Mouse (Mus musculus) kidney, postnatal 0 days (tissue): Measurements from ENCODE around the gene Fbp1. TPM values are rescaled to one million over a fixed set of nuclear protein-coding genes. Genes with fewer than 3 reads are reported as not detected.
"Not testable (repeated sequence)": the region's sequence is repeated elsewhere in the genome, so short reads cannot be mapped to it uniquely, and the experiment has no call there.

Experiments used
- ATAC-seq: fragments of 200-750 bp; cut with Nextera tagmentation; replicated peaks from 2 replicates; pipeline ENCODE4 v1.8.0; 2017; ENCODE audit warnings: low read depth, moderate number of reproducible peaks, moderate TSS enrichment, moderate library complexity; ENCODE audit not compliant: low FRiP score
- DNase-seq: peaks from one replicate; pipeline ENCODE4 v3.0.0-alpha.2; 2016; ENCODE audit warnings: low spot score
- H3K27ac ChIP-seq: fragments of 300-500 bp; sonication (generic); 2 replicates; pipeline ENCODE4 v1.5.1; 2014; ENCODE audit warnings: mild to moderate bottlenecking
- H3K27me3 ChIP-seq: fragments of 300-500 bp; sonication (generic); 2 replicates; pipeline ENCODE4 v1.6.1; 2014; ENCODE audit warnings: low read length, mixed read lengths; ENCODE audit not compliant: insufficient read depth
- H3K36me3 ChIP-seq: fragments of 300-500 bp; sonication (generic); 2 replicates; pipeline ENCODE4 v1.6.1; 2014; ENCODE audit warnings: low read length, mixed read lengths; ENCODE audit not compliant: insufficient read depth
- H3K4me1 ChIP-seq: fragments of 300-500 bp; sonication (generic); replicated peaks from 2 replicates; pipeline ENCODE4 v1.6.1; 2014; ENCODE audit warnings: antibody characterized with exemption, low read length, mixed read lengths; ENCODE audit not compliant: insufficient read depth
- H3K4me2 ChIP-seq: fragments of 300-500 bp; sonication (generic); 2 replicates; pipeline ENCODE4 v1.6.1; 2014; ENCODE audit warnings: mild to moderate bottlenecking, low read length, moderate library complexity, mixed read lengths
- H3K4me3 ChIP-seq: fragments of 300-500 bp; sonication (generic); replicated peaks from 2 replicates; pipeline ENCODE4 v1.5.1; 2014; ENCODE audit warnings: low read depth, low read length
- H3K9ac ChIP-seq: fragments of 300-500 bp; sonication (generic); 2 replicates; pipeline ENCODE4 v1.6.1; 2014; ENCODE audit warnings: low read depth, low read length
- H3K9me3 ChIP-seq: fragments of 300-500 bp; sonication (generic); replicated peaks from 2 replicates; pipeline ENCODE4 v1.6.1; 2016; ENCODE audit warnings: low read length, inconsistent platforms, mixed read lengths
- CTCF ChIP-seq: IDR thresholded peaks from 2 replicates; pipeline ENCODE4 v1.5.1; 2016; ENCODE audit warnings: antibody characterized with exemption, low read depth, mild to moderate bottlenecking, moderate library complexity
- WGBS: fragments of 180-500 bp; shearing (Covaris S2); extraction: QIAGEN DNeasy Blood & Tissue Kit; methylation state at CpG from one replicate; pipeline ENCODE4 v1.1.7; 2014; 5-methylcytosine and 5-hydroxymethylcytosine counted together
- polyA plus RNA-seq: library from polyadenylated mRNA; unstranded; fragments of >200 nt; fragmentation: Nextera tagmentation; extraction: Ambion mirVana; gene quantifications from 2 replicates; pipeline ENCODE4 v1.2.1, GENCODE M21; 2015

The Fbp1 gene
- polyA plus RNA-seq, 1 experiment from 2014 or later = 479 TPM

DNA sequence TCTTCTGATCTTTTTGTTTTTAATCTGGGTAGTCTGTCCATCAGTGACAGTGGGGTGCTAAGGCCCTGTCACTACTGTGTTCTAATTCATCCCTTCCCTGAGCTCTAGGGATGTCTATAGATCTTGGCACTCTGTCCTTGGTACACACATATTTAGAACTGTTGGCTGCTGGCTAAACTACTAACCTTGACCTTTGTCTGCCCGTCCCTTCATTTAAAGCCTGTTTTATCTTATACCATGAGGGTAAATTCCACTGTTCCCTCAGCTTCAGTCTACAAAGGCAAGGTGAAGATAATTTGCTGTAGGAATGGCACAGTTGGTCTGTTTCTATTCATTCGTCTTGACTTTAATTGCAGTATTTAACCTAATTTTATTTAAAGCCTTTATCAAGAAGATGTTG is 55.8 kb downstream of the Fbp1 start:
- H3K9me3 ChIP-seq = no peaks in the 10 kb centered on the region
- no peaks in the 10 kb centered on the region for H3K27me3 ChIP-seq
- H3K4me3 ChIP-seq = no peak overlapping the region
- no peak overlapping the region for H3K4me2 ChIP-seq
- H3K9ac ChIP-seq = no peak overlapping the region
- no peaks in the 10 kb centered on the region for H3K4me1 ChIP-seq
- no peak for ATAC-seq
- no peak overlapping the region for H3K27ac ChIP-seq
- TF ChIP-seq CTCF = no peak
- H3K36me3 ChIP-seq = no peaks in the 10 kb centered on the region
- 76% methylated on average over 2 of the region's 2 CpGs for WGBS
- DNase-seq = no peak

DNA sequence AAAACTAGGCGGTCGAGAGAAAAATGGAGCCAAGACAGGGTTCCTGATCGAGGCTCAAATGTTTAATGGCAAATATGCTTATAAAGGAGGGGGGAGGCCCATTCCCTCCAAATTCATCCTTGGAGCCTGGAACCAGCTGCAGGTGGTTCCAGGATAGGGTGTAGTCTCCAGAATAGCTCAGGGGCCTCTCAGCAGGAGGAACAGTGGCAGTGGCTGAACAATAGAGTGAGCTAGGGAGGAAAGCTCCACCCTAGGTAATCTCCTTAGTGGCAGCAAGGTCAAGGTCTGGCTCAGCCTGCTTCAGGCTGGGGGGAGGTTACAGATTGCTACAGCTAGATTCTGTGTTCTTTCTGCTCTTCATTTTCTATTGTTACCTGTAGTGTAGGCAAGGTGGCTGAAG is 72.4 kb downstream of the Fbp1 start:
- H3K4me3 ChIP-seq, H3K4me1 ChIP-seq, DNase-seq, H3K36me3 ChIP-seq, H3K9me3 ChIP-seq, H3K27ac ChIP-seq, H3K4me2 ChIP-seq, H3K9ac ChIP-seq, H3K27me3 ChIP-seq, ATAC-seq: not testable (repeated sequence)
- 92% methylated on average over 3 of the region's 3 CpGs for WGBS

Other genes with a start within 250 kb of the Fbp1 start
- gene Platr25, start 127.6 kb downstream of the Fbp1 start, polyA plus RNA-seq = 18.6 and 19.1 TPM in 2 replicates
- gene Gm5141, start 102.5 kb downstream of the Fbp1 start, polyA plus RNA-seq = 6.1 and 6.7 TPM in 2 replicates
- gene Fbp2, start 29.9 kb downstream of the Fbp1 start, polyA plus RNA-seq = 34.4 and 40.9 TPM in 2 replicates
- gene 2010111I01Rik, start 76.6 kb upstream of the Fbp1 start, polyA plus RNA-seq = 146 and 153 TPM in 2 replicates